Mouse (Mus musculus): ENCODE data around the gene Armc8. TPM values are rescaled to one million over a fixed set of nuclear protein-coding genes. Genes with fewer than 3 reads are reported as not detected.

The Armc8 gene
- polyA plus RNA-seq, 1 experiment from 2014 or later = 22.5 TPM

- Histone ChIP-seq H3K4me2 (no peak overlapping the region), H3K36me3 (no peaks in the 10 kb centered on the region), H3K9ac (replicated peaks) (no peak overlapping the region), H3K4me3 (replicated peaks) (no peak overlapping the region), H3K4me1 (replicated peaks) (no peaks in the 10 kb centered on the region; the same call in 1 of the 2 replicates), H3K9me3 (no peaks in the 10 kb centered on the region), H3K27ac (no peak overlapping the region), H3K27me3 (no peaks in the 10 kb centered on the region)
- ATAC-seq (ENCODE audit: insufficient number of reproducible peaks, insufficient read depth, low FRiP score, low TSS enrichment, low read depth) = no peak
- WGBS = 85% methylated on average over 3 of the region's 3 CpGs
Measured at GRCm38 (mm10) chr9:99560389-99560788, 8.3 kb downstream of the Armc8 start.

GRCm38 (mm10) chr9:99559557-99559904 lies 9.2 kb downstream of the Armc8 start:
- Histone ChIP-seq H3K36me3 (no peaks in the 10 kb centered on the region), H3K27ac (no peak overlapping the region), H3K9ac (replicated peaks) (no peak overlapping the region), H3K27me3 (no peaks in the 10 kb centered on the region), H3K4me1 (replicated peaks) (no peaks in the 10 kb centered on the region; the same call in 1 of the 2 replicates), H3K4me3 (replicated peaks) (no peak overlapping the region), H3K4me2 (no peak overlapping the region), H3K9me3 (no peaks in the 10 kb centered on the region)
- ATAC-seq (ENCODE audit: insufficient number of reproducible peaks, insufficient read depth, low FRiP score, low TSS enrichment, low read depth) = no peak

- Histone ChIP-seq H3K4me3 (replicated peaks) (no peak overlapping the region), H3K9me3 (no peaks in the 10 kb centered on the region), H3K4me1 (replicated peaks) (no peaks in the 10 kb centered on the region; the same call in 1 of the 2 replicates), H3K36me3 (no peaks in the 10 kb centered on the region), H3K27me3 (no peaks in the 10 kb centered on the region), H3K27ac (no peak overlapping the region), H3K4me2 (no peak overlapping the region), H3K9ac (replicated peaks) (no peak overlapping the region)
- 89% methylated on average over 7 of the region's 7 CpGs for WGBS
- ATAC-seq (ENCODE audit: insufficient number of reproducible peaks, insufficient read depth, low FRiP score, low TSS enrichment, low read depth) = no peak
Measured at GRCm38 (mm10) chr9:99558824-99559556, 9.7 kb downstream of the Armc8 start.

DNA sequence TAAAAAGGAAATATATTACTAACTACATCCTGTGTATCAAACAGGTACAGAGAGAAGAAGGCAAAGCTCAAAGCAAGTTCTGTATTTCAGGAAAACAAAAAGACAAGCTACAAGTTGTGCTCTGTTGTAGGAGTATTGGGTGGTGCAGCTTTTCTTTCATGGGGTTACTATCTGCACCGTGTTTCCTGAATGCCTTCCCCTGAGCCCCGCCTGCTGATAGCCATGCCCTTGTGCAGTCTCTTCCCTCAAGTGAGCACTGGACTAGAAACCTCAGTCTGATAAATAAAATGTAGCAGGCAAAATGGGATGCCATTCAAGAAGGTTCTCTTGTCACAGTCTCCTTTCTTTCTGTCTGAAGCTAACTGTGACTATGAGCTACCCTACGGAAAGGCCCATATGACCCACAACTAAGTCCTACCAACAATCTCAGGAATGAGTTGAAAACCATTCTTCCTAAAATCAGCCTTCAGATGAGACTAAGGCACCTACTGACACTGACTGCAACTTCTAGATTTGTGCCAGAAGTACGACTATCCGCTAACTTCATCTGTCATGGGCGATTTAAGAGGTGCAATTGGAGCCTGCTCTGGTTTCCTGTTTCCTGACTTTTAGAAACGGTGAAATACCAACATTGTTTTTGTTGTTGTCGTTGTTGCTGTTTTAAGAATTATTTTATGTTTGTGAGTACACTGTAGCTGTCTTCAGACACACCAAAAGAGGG lies 11.0 kb downstream of the Armc8 start:
- Histone ChIP-seq H3K9me3 (no peaks in the 10 kb centered on the region), H3K4me3 (replicated peaks) (no peak overlapping the region), H3K4me2 (no peak overlapping the region), H3K9ac (replicated peaks) (no peak overlapping the region), H3K4me1 (replicated peaks) (no peaks in the 10 kb centered on the region), H3K27me3 (no peaks in the 10 kb centered on the region), H3K27ac (no peak overlapping the region), H3K36me3 (no peaks in the 10 kb centered on the region)
- no peak for ATAC-seq (ENCODE audit: insufficient number of reproducible peaks, insufficient read depth, low FRiP score, low TSS enrichment, low read depth)
- WGBS = 81% methylated on average over 8 of the region's 8 CpGs

DNA sequence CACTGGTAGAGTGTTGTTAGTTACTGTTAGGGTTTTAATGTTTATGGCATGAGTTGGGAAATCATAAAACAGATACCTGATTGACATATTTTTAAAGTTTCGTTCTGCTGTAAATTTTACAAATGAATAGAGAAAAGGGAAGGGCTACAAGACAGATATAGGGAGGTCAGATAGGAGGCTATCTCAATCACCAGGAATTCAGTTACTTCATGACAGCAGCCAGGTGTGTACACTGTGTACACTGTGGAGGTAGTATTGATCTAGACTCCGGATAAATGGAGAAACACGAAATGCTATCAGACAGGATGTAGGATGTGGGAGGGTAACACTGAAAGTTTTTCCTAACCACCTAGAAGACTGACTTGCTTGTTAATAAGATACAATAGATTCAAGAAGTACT lies 13.4 kb downstream of the Armc8 start:
- Histone ChIP-seq H3K9me3 (0 out of 2 replicates have a peak, but pooled peaks cover 2% of the 10 kb centered on the region), H3K27me3 (no peaks in the 10 kb centered on the region), H3K4me2 (no peak overlapping the region), H3K9ac (replicated peaks) (no peak overlapping the region), H3K4me1 (replicated peaks) (no peaks in the 10 kb centered on the region), H3K36me3 (0 out of 2 replicates have a peak, but pooled peaks cover 2% of the 10 kb centered on the region), H3K27ac (no peak overlapping the region), H3K4me3 (replicated peaks) (no peak overlapping the region)
- ATAC-seq (ENCODE audit: insufficient number of reproducible peaks, insufficient read depth, low FRiP score, low TSS enrichment, low read depth) = no peak
- 93% methylated on average over 3 of the region's 3 CpGs for WGBS

GRCm38 (mm10) chr9:99554052-99554451 lies 14.6 kb downstream of the Armc8 start:
- ATAC-seq (ENCODE audit: insufficient number of reproducible peaks, insufficient read depth, low FRiP score, low TSS enrichment, low read depth) = no peak

DNA sequence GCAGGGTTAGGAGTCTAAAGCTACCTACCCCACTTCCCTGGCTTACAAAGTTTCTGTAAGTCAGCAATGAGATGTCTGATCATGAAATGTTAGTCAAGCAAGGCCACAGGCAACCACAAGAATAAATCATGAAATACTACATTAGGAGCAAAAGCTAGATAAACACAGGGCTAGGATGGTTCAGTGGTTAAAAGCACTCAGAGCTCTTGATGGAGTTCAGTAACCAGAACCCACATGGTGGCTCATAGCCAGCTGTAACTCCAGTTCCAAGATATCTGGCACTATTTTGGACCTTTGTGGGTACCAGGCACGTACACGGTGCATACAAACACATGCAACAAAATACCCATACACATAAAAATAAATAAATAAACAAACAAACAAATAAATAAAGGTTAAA lies 15.7 kb downstream of the Armc8 start:
- WGBS = 92% methylated on average over 2 of the region's 2 CpGs
- no peak overlapping the region for H3K4me2 ChIP-seq
- no peaks in the 10 kb centered on the region for H3K27me3 ChIP-seq
- H3K9ac ChIP-seq (replicated peaks) = no peak overlapping the region
- H3K36me3 ChIP-seq = 0 out of 2 replicates have a peak, but pooled peaks cover 4% of the 10 kb centered on the region
- no peaks in the 10 kb centered on the region for H3K4me1 ChIP-seq (replicated peaks)
- H3K27ac ChIP-seq = no peak overlapping the region
- no peak overlapping the region for H3K4me3 ChIP-seq (replicated peaks)
- ATAC-seq (ENCODE audit: insufficient number of reproducible peaks, insufficient read depth, low FRiP score, low TSS enrichment, low read depth) = no peak
- H3K9me3 ChIP-seq = 0 out of 2 replicates have a peak, but pooled peaks cover 5% of the 10 kb centered on the region

More at GRCm38 (mm10) chr9:99554052-99554451, 14.6 kb downstream of the Armc8 start:
- Histone ChIP-seq H3K4me1 (replicated peaks) (no peaks in the 10 kb centered on the region), H3K4me3 (replicated peaks) (no peak overlapping the region), H3K9ac (replicated peaks) (no peak overlapping the region), H3K27ac (no peak overlapping the region), H3K36me3 (0 out of 2 replicates have a peak, but pooled peaks cover 4% of the 10 kb centered on the region), H3K4me2 (no peak overlapping the region), H3K9me3 (0 out of 2 replicates have a peak, but pooled peaks cover 5% of the 10 kb centered on the region), H3K27me3 (no peaks in the 10 kb centered on the region)

GRCm38 (mm10) chr9:99552068-99552467 lies 16.6 kb downstream of the Armc8 start:
- no peak overlapping the region for H3K27ac ChIP-seq
- no peaks in the 10 kb centered on the region for H3K4me1 ChIP-seq (replicated peaks)
- 0 out of 2 replicates have a peak, but pooled peaks cover 4% of the 10 kb centered on the region for H3K36me3 ChIP-seq
- H3K9ac ChIP-seq (replicated peaks) = no peak overlapping the region
- no peak overlapping the region for H3K4me2 ChIP-seq
- H3K9me3 ChIP-seq = 0 out of 2 replicates have a peak, but pooled peaks cover 5% of the 10 kb centered on the region
- no peak overlapping the region for H3K4me3 ChIP-seq (replicated peaks)
- H3K27me3 ChIP-seq = no peaks in the 10 kb centered on the region
- no peak for ATAC-seq (ENCODE audit: insufficient number of reproducible peaks, insufficient read depth, low FRiP score, low TSS enrichment, low read depth)
- WGBS = 55% methylated on average over 2 of the region's 2 CpGs

- no peak overlapping the region for H3K27ac ChIP-seq
- 0 out of 2 replicates have a peak, but pooled peaks cover 5% of the 10 kb centered on the region for H3K9me3 ChIP-seq
- 0 out of 2 replicates have a peak, but pooled peaks cover 4% of the 10 kb centered on the region for H3K36me3 ChIP-seq
- no peak overlapping the region for H3K4me3 ChIP-seq (replicated peaks)
- H3K27me3 ChIP-seq = no peaks in the 10 kb centered on the region
- 97% methylated on average over 1 of the region's 1 CpGs for whole genome bisulfite sequencing
- no peak for ATAC-seq (ENCODE audit: insufficient number of reproducible peaks, insufficient read depth, low FRiP score, low TSS enrichment, low read depth)
- H3K4me1 ChIP-seq (replicated peaks) = no peaks in the 10 kb centered on the region
- no peak overlapping the region for H3K4me2 ChIP-seq
- no peak overlapping the region for H3K9ac ChIP-seq (replicated peaks)
Measured at GRCm38 (mm10) chr9:99546259-99546658, 22.4 kb downstream of the Armc8 start.

DNA sequence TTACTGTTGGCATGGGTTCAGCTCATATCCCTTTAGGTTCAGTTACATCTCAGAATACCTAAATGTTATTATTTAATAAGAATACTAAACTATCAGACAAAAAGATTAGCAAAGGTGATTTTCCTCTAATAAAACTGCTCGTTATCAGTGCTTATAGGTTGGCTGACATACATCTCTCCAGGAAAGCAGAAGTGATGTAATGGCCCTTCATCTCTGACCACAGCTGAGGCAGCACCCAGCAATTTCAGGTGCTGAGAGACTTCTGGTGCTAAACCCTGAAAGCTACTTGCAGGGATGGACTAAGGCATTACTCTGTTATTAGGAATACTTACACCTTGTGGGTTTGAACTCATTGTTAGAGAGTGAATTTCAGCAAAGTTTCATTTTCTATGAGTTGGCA lies 36.8 kb downstream of the Armc8 start:
- no peaks in the 10 kb centered on the region for H3K27me3 ChIP-seq
- H3K9me3 ChIP-seq = no peaks in the 10 kb centered on the region
- 91% methylated on average over 1 of the region's 1 CpGs for WGBS
- H3K4me1 ChIP-seq (replicated peaks) = no peaks in the 10 kb centered on the region
- no peak overlapping the region for H3K27ac ChIP-seq
- H3K36me3 ChIP-seq = peaks cover 61% of the 10 kb centered on the region
- no peak overlapping the region for H3K4me3 ChIP-seq (replicated peaks)
- no peak for ATAC-seq (ENCODE audit: insufficient number of reproducible peaks, insufficient read depth, low FRiP score, low TSS enrichment, low read depth)
- no peak overlapping the region for H3K9ac ChIP-seq (replicated peaks)
- no peak overlapping the region for H3K4me2 ChIP-seq

DNA sequence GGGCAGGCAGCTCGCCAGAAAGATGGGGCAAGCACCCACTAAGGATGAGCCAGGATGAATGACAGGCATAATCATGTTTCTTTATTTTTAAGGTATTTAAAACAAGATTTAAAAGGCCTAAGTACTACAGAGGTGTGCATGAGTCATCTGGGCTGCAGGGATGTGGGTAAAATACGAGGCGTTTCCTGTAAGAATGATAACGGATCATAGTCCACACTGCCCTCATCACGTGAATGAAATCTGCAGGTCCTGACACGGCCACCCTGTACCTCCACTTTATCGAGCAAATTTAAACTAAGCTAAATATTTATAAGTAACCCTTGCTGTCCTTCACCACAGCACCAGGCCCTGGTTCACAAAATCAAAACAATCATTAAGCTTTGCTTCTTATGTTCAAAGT lies 62.8 kb downstream of the Armc8 start:
- H3K4me3 ChIP-seq (replicated peaks) = no peak overlapping the region
- H3K9me3 ChIP-seq = no peaks in the 10 kb centered on the region
- H3K27ac ChIP-seq = no peak overlapping the region
- no peaks in the 10 kb centered on the region for H3K27me3 ChIP-seq
- no peak overlapping the region for H3K9ac ChIP-seq (replicated peaks)
- no peak overlapping the region for H3K4me2 ChIP-seq
- peaks cover 19% of the 10 kb centered on the region for H3K36me3 ChIP-seq
- WGBS = 90% methylated on average over 7 of the region's 7 CpGs
- no peak for ATAC-seq (ENCODE audit: insufficient number of reproducible peaks, insufficient read depth, low FRiP score, low TSS enrichment, low read depth)
- H3K4me1 ChIP-seq (replicated peaks) = no peaks in the 10 kb centered on the region

All from limb, embryonic 12.5 days (tissue).